Mouse (Mus musculus): ENCODE data around the gene Olfr1513.

DNA sequence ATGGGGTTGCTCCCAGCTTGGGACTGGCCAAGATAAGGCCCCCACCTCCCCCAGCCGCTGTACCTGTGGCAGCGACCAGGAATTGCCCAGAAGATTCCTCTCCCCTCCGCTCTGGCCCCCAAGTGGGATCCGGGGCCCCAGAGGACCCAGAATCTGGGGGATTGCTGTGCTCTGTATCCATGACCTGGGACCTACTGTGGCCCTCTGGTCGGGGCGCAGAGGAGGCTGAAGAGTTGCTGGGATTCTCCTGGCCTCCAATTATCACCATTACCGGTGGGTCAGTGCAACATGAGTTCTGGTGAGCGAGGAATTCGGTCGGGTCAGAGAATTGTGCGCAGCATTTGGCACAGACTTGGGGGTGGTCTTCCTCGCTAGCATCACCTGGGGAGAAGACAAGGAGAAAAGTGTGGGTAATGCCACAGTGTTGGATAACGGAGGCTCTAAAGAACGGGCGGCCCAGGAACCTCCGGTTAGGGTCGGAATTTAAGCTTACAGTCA, 40.9 kb downstream of the Olfr1513 start:
- no peak for TF ChIP-seq GATA1 (IDR thresholded peaks at IDR 0.05; ENCODE audit: low read length)
- TF ChIP-seq TAL1 (IDR thresholded peaks at IDR 0.05; ENCODE audit: low read length), result no peak
